Mouse (Mus musculus) testis, adult 2 months (tissue): ENCODE results near the gene Twnk. TPM values are rescaled to one million over a fixed set of nuclear protein-coding genes. Genes with fewer than 3 reads are reported as not detected.
A peak's percentile ranks its signal among the peaks of the same experiment; 100 is the strongest.

Experiments used
- H3K27ac ChIP-seq: fragments of 200-500 bp; 2 replicates; pipeline ENCODE4 v1.5.1; 2012; ENCODE audit warnings: low read depth, low read length; ENCODE audit not compliant: control insufficient read depth, insufficient read depth
- H3K27me3 ChIP-seq: fragments of 200-500 bp; 2 replicates; pipeline ENCODE4 v1.6.1; 2012; ENCODE audit warnings: mild to moderate bottlenecking, low read length, moderate library complexity; ENCODE audit not compliant: control insufficient read depth, insufficient read depth
- H3K36me3 ChIP-seq: fragments of 200-500 bp; 2 replicates; pipeline ENCODE4 v1.6.1; 2012; ENCODE audit warnings: mild to moderate bottlenecking, low read length; ENCODE audit not compliant: control insufficient read depth, insufficient read depth
- H3K4me1 ChIP-seq: fragments of 200-500 bp; 2 replicates; pipeline ENCODE4 v1.6.1; 2012; ENCODE audit warnings: low read length; ENCODE audit not compliant: control insufficient read depth, insufficient read depth
- H3K4me3 ChIP-seq: fragments of 200-500 bp; 2 replicates; pipeline ENCODE4 v1.5.1; 2012; ENCODE audit warnings: low read depth, mild to moderate bottlenecking, low read length, moderate library complexity, mixed read lengths; ENCODE audit not compliant: control insufficient read depth
- CTCF ChIP-seq: fragments of 200-500 bp; IDR thresholded peaks from 2 replicates; pipeline ENCODE4 v1.5.1; 2012; ENCODE audit warnings: low read depth, mild to moderate bottlenecking, inconsistent platforms, low read length, moderate library complexity; ENCODE audit not compliant: control insufficient read depth, insufficient read depth, insufficient replicate concordance
- POLR2A ChIP-seq: fragments of 200-500 bp; IDR thresholded peaks from 2 replicates; pipeline ENCODE4 v1.6.1; 2012; ENCODE audit warnings: low read depth, mild to moderate bottlenecking, inconsistent platforms, low read length, moderate library complexity; ENCODE audit not compliant: control insufficient read depth
- polyA plus RNA-seq: library from polyadenylated mRNA; depleted of rRNA; stranded (reverse); fragments of >200 nt; gene quantifications from 2 replicates; pipeline ENCODE4 v1.2.3, GENCODE M21; 2012

Twnk gene
- polyA plus RNA-seq, 1 experiment = 6.2 TPM

- peaks cover 1% of the 10 kb centered on the region; the same call in 1 of the 2 replicates for H3K36me3 ChIP-seq
- TF ChIP-seq POLR2A = no peak
- TF ChIP-seq CTCF = no peak
These were observed 22.1 kb upstream of the Twnk start for GRCm38 (mm10) chr19:44983366-44983765.

DNA sequence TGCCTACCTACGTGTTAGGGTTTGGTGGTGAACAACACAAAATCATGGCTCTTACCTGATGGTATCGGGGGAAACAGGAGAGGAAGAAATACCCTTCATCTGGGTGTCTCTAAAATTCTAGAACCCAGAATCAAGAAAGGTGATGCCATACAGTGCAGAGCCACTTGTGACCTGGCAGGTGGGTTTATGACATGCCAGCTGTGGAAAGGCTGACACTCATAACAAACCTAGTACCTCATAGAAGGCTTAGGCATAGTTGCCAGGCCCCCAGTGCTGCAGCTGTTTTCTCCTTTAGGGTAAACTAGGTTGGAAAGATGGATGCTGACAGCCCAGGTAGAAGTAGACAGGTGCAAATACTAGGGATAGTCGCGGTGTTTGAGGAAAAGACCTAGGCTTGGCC lies 21.0 kb upstream of the Twnk start:
- peaks cover 1% of the 10 kb centered on the region; the same call in 1 of the 2 replicates for H3K36me3 ChIP-seq
- peaks cover 6% of the 10 kb centered on the region for H3K4me1 ChIP-seq
- 0 out of 2 replicates have a peak, but pooled peaks cover 2% of the 10 kb centered on the region for H3K27me3 ChIP-seq
- H3K27ac ChIP-seq = peak overlapping the region; percentile 56
- TF ChIP-seq POLR2A = no peak
- no peak for TF ChIP-seq CTCF
- H3K4me3 ChIP-seq = peak overlapping the region; percentile 71

More at GRCm38 (mm10) chr19:44983366-44983765, 22.1 kb upstream of the Twnk start:
- H3K27me3 ChIP-seq = no peaks in the 10 kb centered on the region
- H3K4me1 ChIP-seq = no peaks in the 10 kb centered on the region
- H3K27ac ChIP-seq = 0 out of 2 replicates have a peak overlapping the region, but pooled peaks have one; percentile 17
- H3K4me3 ChIP-seq = peak overlapping the region; percentile 83

GRCm38 (mm10) chr19:44985159-44985988 lies 20.1 kb upstream of the Twnk start:
- no peak for TF ChIP-seq POLR2A
- no peak for TF ChIP-seq CTCF
- Histone ChIP-seq H3K27me3 (0 out of 2 replicates have a peak, but pooled peaks cover 2% of the 10 kb centered on the region), H3K4me1 (peaks cover 10% of the 10 kb centered on the region), H3K4me3 (peak overlapping the region; percentile 71), H3K27ac (no peak overlapping the region), H3K36me3 (no peaks in the 10 kb centered on the region; the same call in 1 of the 2 replicates)

DNA sequence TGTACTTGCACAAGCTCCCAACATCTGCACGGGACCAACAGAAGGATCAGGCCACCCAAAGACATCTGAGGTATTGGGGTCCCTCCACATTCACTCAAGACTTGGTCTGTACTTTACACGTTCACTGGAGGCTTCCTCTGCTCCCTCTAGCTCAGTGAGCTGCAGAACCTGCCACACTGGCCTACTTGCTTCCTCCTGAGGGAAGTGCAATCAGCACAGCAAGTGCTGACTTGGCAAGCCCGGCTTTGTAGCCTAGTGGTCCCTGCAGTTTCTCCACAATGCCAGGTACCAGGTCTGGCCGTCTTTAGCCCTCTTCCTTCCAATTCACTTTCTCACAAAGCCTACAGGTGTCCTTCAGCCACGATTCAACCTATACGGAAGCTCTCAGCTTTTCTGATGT lies 18.5 kb upstream of the Twnk start:
- Histone ChIP-seq H3K4me3 (no peak overlapping the region), H3K27me3 (0 out of 2 replicates have a peak, but pooled peaks cover 2% of the 10 kb centered on the region), H3K27ac (no peak overlapping the region), H3K4me1 (peaks cover 10% of the 10 kb centered on the region), H3K36me3 (no peaks in the 10 kb centered on the region; the same call in 1 of the 2 replicates)
- no peak for TF ChIP-seq CTCF
- TF ChIP-seq POLR2A = no peak

- Histone ChIP-seq H3K27me3 (0 out of 2 replicates have a peak, but pooled peaks cover 2% of the 10 kb centered on the region), H3K27ac (no peak overlapping the region), H3K4me3 (no peak overlapping the region), H3K36me3 (no peaks in the 10 kb centered on the region; the same call in 1 of the 2 replicates), H3K4me1 (peaks cover 14% of the 10 kb centered on the region)
- TF ChIP-seq CTCF (no peak), POLR2A (no peak)
These were observed 17.6 kb upstream of the Twnk start for GRCm38 (mm10) chr19:44987851-44988250.

DNA sequence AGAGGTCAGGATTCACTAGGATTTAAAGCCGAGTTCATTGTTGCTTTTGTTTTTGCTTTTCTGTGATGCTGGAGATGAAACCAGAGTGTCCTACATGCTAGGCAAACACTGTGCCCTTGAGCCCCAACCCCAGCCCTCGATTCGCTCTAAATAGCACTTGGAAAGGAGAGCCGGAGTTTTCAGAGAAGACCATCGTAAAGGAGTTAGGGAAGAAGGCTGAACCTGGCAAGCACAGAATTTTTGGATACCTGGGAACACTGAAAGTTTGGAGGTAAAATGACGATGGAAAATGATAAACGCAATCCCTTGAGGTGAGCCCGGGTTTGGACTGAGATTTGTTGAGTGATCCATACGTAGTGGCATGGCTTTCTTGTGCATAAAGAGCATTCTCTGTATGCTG lies 17.1 kb upstream of the Twnk start:
- Histone ChIP-seq H3K36me3 (no peaks in the 10 kb centered on the region; the same call in 1 of the 2 replicates), H3K27me3 (0 out of 2 replicates have a peak, but pooled peaks cover 2% of the 10 kb centered on the region), H3K4me1 (peaks cover 14% of the 10 kb centered on the region), H3K27ac (no peak overlapping the region), H3K4me3 (peak overlapping the region; percentile 78; the same call in 1 of the 2 replicates)
- TF ChIP-seq CTCF (no peak), POLR2A (no peak)

- peak within 1 kb of the TSS; percentile 78 for H3K4me3 ChIP-seq
- no peak for TF ChIP-seq POLR2A
- TF ChIP-seq CTCF = no peak
- H3K36me3 ChIP-seq = no peaks in the 10 kb centered on the region
- no peak within 1 kb of the TSS for H3K27ac ChIP-seq
- H3K4me1 ChIP-seq = peaks cover 14% of the 10 kb centered on the region
- H3K27me3 ChIP-seq = 0 out of 2 replicates have a peak, but pooled peaks cover 2% of the 10 kb centered on the region
These were observed 16.5 kb upstream of the Twnk start, which contains the start of gene Sema4g for GRCm38 (mm10) chr19:44988831-44989566. Gene Sema4g (plus strand): TSS chr19:44989101.
